Mouse (Mus musculus): ENCODE results near the gene Cyct.

GRCm38 (mm10) chr2:76334596-76334995 lies 25.7 kb downstream of the Cyct start:
- TF ChIP-seq CTCF (IDR thresholded peaks at IDR 0.05; ENCODE audit: low read depth) (peak; percentile 44; the same call in 1 of the 2 replicates), EP300 (optimal IDR thresholded peaks at IDR 0.05) (no peak)

All from stomach, postnatal 0 days (tissue).